Mouse (Mus musculus): ENCODE results near the gene Ttc23l. TPM values are rescaled to one million over a fixed set of nuclear protein-coding genes. Genes with fewer than 3 reads are reported as not detected.
A peak's percentile ranks its signal among the peaks of the same experiment; 100 is the strongest.
"Not testable (repeated sequence)": the region's sequence is repeated elsewhere in the genome, so short reads cannot be mapped to it uniquely, and the experiment has no call there.

The Ttc23l gene
- polyA plus RNA-seq, 1 experiment from 2014 or later: not detected

DNA sequence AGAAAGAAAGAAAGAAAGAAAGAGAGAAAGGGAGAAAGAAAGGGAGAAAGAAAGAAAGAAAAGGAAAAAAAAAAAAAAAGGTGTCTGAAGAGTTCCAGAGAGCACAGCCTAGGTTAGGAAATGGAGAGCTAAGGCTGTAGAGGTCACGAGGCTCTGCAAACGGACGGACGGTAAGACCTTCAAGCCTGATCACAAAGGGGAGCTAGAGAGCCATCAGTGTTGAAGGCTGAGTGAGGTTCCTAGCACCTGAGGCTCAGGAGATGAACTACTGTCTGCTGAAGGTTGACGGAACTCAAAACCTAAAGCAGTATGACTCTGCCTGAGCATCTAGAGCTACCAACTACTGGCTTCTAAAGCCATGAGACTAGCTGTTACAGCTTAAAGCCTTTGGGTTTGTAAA lies 23.9 kb downstream of the Ttc23l start:
- no peak overlapping the region for H3K9ac ChIP-seq (ENCODE audit: low read depth, low read length)
- H3K27me3 ChIP-seq (replicated peaks; ENCODE audit: control insufficient read depth, insufficient read depth, low read length): no peaks in the 10 kb centered on the region
- H3K36me3 ChIP-seq (ENCODE audit: control insufficient read depth, insufficient read depth): no peaks in the 10 kb centered on the region
- H3K4me3 ChIP-seq (ENCODE audit: low read depth, low read length): no peak overlapping the region
- H3K27ac ChIP-seq (ENCODE audit: low read depth, low read length): no peak overlapping the region
- no peaks in the 10 kb centered on the region for H3K4me1 ChIP-seq (replicated peaks; ENCODE audit: control insufficient read depth, insufficient read depth, low read length)
- ATAC-seq: no peak
- H3K9me3 ChIP-seq (ENCODE audit: control insufficient read depth): no peaks in the 10 kb centered on the region
- no peak overlapping the region for H3K4me2 ChIP-seq (replicated peaks; ENCODE audit: low read depth)
- TF ChIP-seq CTCF (IDR thresholded peaks at IDR 0.05; ENCODE audit: low read depth): peak; percentile 27; the same call in 1 of the 2 replicates
- WGBS: 89% methylated on average over 5 of the region's 5 CpGs

GRCm38 (mm10) chr15:10533361-10533760 lies 25.1 kb downstream of the Ttc23l start:
- H3K27me3 ChIP-seq (replicated peaks; ENCODE audit: control insufficient read depth, insufficient read depth, low read length); H3K4me2 ChIP-seq (replicated peaks; ENCODE audit: low read depth); H3K4me1 ChIP-seq (replicated peaks; ENCODE audit: control insufficient read depth, insufficient read depth, low read length); H3K9me3 ChIP-seq (ENCODE audit: control insufficient read depth); H3K36me3 ChIP-seq (ENCODE audit: control insufficient read depth, insufficient read depth); H3K27ac ChIP-seq (ENCODE audit: low read depth, low read length); ATAC-seq; H3K9ac ChIP-seq (ENCODE audit: low read depth, low read length); H3K4me3 ChIP-seq (ENCODE audit: low read depth, low read length): not testable (repeated sequence)
- 91% methylated on average over 10 of the region's 10 CpGs for WGBS

GRCm38 (mm10) chr15:10531352-10531751 lies 27.1 kb downstream of the Ttc23l start:
- Histone ChIP-seq H3K4me3 (ENCODE audit: low read depth, low read length) (no peak overlapping the region), H3K4me2 (replicated peaks; ENCODE audit: low read depth) (no peak overlapping the region), H3K36me3 (ENCODE audit: control insufficient read depth, insufficient read depth) (no peaks in the 10 kb centered on the region), H3K27me3 (replicated peaks; ENCODE audit: control insufficient read depth, insufficient read depth, low read length) (no peaks in the 10 kb centered on the region), H3K9ac (ENCODE audit: low read depth, low read length) (no peak overlapping the region), H3K9me3 (ENCODE audit: control insufficient read depth) (no peaks in the 10 kb centered on the region), H3K27ac (ENCODE audit: low read depth, low read length) (no peak overlapping the region), H3K4me1 (replicated peaks; ENCODE audit: control insufficient read depth, insufficient read depth, low read length) (no peaks in the 10 kb centered on the region)
- no peak for ATAC-seq
- 75% methylated on average over 4 of the region's 4 CpGs for WGBS
- no peak for TF ChIP-seq CTCF (IDR thresholded peaks at IDR 0.05; ENCODE audit: low read depth)

DNA sequence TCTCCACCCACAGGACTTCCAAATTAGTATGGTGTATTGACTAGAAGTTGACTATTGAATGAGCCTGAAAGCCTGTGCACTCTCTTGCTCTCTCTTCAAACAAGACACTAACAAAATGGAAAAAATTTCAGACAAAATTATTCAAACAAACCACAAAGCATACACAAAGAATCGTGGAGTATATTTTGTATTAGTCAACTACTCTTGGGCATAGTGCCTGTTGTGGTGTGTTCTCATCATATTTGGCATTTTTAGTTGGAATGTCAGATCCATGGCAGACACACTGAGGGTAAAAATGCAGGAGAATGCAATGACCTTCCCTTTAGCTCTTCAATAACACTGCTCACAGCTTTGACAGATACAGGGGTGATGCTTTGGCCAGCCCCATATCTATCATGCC lies 32.6 kb downstream of the Ttc23l start:
- Histone ChIP-seq H3K36me3 (ENCODE audit: control insufficient read depth, insufficient read depth) (no peaks in the 10 kb centered on the region), H3K27me3 (replicated peaks; ENCODE audit: control insufficient read depth, insufficient read depth, low read length) (no peaks in the 10 kb centered on the region), H3K4me3 (ENCODE audit: low read depth, low read length) (no peak overlapping the region), H3K9me3 (ENCODE audit: control insufficient read depth) (no peaks in the 10 kb centered on the region), H3K4me2 (replicated peaks; ENCODE audit: low read depth) (no peak overlapping the region), H3K9ac (ENCODE audit: low read depth, low read length) (no peak overlapping the region), H3K4me1 (replicated peaks; ENCODE audit: control insufficient read depth, insufficient read depth, low read length) (no peaks in the 10 kb centered on the region), H3K27ac (ENCODE audit: low read depth, low read length) (no peak overlapping the region)
- WGBS: 74% methylated on average over 1 of the region's 1 CpGs
- no peak for ATAC-seq
- no peak for TF ChIP-seq CTCF (IDR thresholded peaks at IDR 0.05; ENCODE audit: low read depth)

- WGBS: 84% methylated on average over 7 of the region's 7 CpGs
- no peak for ATAC-seq
- no peaks in the 10 kb centered on the region for H3K27me3 ChIP-seq (replicated peaks; ENCODE audit: control insufficient read depth, insufficient read depth, low read length)
- H3K9ac ChIP-seq (ENCODE audit: low read depth, low read length): no peak overlapping the region
- H3K36me3 ChIP-seq (ENCODE audit: control insufficient read depth, insufficient read depth): no peaks in the 10 kb centered on the region
- no peak overlapping the region for H3K4me2 ChIP-seq (replicated peaks; ENCODE audit: low read depth)
- no peaks in the 10 kb centered on the region for H3K4me1 ChIP-seq (replicated peaks; ENCODE audit: control insufficient read depth, insufficient read depth, low read length)
- TF ChIP-seq CTCF (IDR thresholded peaks at IDR 0.05; ENCODE audit: low read depth): no peak
- no peak overlapping the region for H3K4me3 ChIP-seq (ENCODE audit: low read depth, low read length)
- no peak overlapping the region for H3K27ac ChIP-seq (ENCODE audit: low read depth, low read length)
- no peaks in the 10 kb centered on the region for H3K9me3 ChIP-seq (ENCODE audit: control insufficient read depth)
These were observed 43.3 kb downstream of the Ttc23l start for GRCm38 (mm10) chr15:10515166-10515565.

DNA sequence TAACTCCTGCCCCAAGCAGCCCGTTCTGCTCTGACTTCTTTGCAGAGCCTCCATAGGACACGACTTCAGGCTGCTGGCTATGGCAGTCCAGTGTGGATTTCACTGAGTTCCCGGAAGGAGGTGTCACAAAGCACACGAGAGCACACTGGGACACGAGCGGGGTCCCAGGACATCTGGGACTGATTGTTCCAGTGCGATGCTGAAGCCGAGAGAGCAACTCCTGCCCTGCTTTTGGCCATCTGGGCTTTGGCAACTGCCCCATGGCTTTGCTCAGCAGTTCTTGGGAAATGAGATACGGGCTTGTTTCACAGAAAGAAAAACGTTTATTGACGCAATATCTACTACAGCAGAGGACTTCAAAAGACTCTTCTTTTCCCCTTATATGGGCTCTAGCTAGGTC lies 52.4 kb downstream of the Ttc23l start:
- WGBS: 73% methylated on average over 11 of the region's 11 CpGs
- ATAC-seq: no peak
- Histone ChIP-seq H3K9ac (ENCODE audit: low read depth, low read length) (no peak overlapping the region), H3K36me3 (ENCODE audit: control insufficient read depth, insufficient read depth) (no peaks in the 10 kb centered on the region), H3K4me2 (replicated peaks; ENCODE audit: low read depth) (no peak overlapping the region), H3K4me1 (replicated peaks; ENCODE audit: control insufficient read depth, insufficient read depth, low read length) (no peaks in the 10 kb centered on the region), H3K27ac (ENCODE audit: low read depth, low read length) (no peak overlapping the region), H3K9me3 (ENCODE audit: control insufficient read depth) (no peaks in the 10 kb centered on the region), H3K4me3 (ENCODE audit: low read depth, low read length) (no peak overlapping the region), H3K27me3 (replicated peaks; ENCODE audit: control insufficient read depth, insufficient read depth, low read length) (no peaks in the 10 kb centered on the region)
- TF ChIP-seq CTCF (IDR thresholded peaks at IDR 0.05; ENCODE audit: low read depth): no peak

All from intestine, postnatal 0 days (tissue).